Mouse (Mus musculus) adrenal gland, postnatal 25 days (tissue): Measurements from ENCODE around the gene Vmn1r44. TPM values are rescaled to one million over a fixed set of nuclear protein-coding genes. Genes with fewer than 3 reads are reported as not detected.
"Not testable (repeated sequence)": the region's sequence is repeated elsewhere in the genome, so short reads cannot be mapped to it uniquely, and the experiment has no call there.

Source experiments
- DNase-seq: peaks from one replicate; pipeline ENCODE4 v3.0.0; 2021; ENCODE audit warnings: mixed read lengths
- long read RNA-seq: library from polyadenylated mRNA; stranded (forward); transcript quantifications from one replicate; pipeline ENCODE4 v2.0.0, GENCODE M21; 2021
- total RNA-seq: library from RNA; stranded (reverse); gene quantifications from 2 replicates; pipeline ENCODE4 v1.2.3, GENCODE M21; 2021

Vmn1r44 gene
- not detected in 2 replicates for total RNA-seq
- long read RNA-seq = 0 reads

DNA sequence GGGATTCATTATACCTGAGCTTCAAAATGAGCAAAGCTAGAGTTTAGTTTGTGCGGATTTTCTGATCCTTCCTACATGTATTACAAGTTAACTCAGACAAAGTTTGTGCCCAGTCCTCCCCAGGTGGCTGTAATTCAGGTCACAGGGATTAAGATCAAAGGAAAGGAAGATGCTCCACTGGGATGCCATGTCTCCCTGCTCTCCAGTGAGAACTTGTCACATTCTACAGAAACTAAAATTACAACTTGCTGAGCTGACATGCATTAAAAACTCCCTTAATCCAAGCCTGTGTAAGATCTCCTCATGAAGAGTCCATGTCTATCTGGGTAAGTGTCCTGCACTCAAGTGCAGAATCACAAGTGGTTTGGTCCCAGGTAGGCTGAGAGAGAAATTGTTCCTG, at the start of gene Vmn1r44:
Vmn1r44 (plus strand) TSS at position 301 of the 400 bp plus-strand sequence.
- DNase-seq = no peak

DNA sequence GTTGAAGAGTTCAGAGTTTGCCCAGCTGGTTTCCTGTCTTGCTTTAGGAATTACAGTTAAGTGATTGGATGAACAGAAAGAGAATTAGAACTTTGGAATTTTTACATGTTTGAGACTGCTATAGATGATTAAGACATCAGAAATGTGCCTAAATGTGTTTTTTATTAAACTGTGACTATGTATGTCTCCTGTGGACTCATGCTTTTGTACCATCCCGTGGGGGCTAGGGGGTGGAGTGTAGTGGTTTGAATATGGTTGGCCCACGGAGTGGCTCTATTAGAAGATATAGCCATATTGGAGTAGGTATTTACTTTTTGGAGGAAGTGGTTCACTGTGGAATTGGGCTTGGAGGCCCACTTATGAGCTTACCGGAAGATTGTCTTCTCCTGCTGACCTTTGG, 25.9 kb upstream of the Vmn1r44 start:
- no peak for DNase-seq

DNA sequence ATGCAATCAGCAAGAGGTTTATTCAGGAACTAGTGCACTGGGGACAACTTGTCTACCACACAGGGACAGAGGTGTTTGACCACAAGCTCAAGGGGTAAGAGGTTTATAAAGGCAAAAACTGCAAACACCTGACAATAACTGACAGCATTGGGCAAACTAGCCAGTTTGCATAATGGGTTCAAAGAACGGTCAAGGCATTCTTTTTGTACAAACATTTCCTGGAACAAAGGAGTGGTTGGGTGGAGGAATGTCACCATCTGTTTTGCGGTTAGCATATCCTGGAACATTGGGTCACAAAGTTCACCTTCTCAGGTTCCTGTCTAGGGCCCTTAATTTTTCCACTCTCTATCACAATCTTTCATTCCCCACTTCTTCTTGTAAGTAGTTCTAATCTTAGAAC, 23.6 kb upstream of the Vmn1r44 start:
- DNase-seq = no peak

DNA sequence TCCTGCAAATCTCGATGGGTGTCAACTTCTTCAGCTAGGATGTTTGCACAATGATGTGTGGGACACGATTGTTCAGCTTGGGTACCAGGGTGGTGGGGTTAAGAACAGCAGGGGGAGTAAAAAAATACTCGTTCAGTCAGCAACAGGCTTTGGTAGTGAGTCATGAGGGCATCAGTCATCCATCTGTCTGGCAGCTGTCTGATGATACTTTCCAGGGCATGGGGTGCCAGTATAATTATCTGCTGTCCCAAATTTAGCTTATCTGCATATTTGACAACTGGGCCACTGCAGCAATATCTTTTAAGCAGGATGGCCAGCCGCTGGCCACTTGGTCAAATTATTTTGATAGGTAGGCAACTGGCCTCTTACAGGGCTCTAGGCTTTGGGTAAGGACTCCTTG, 19.7 kb upstream of the Vmn1r44 start:
- no peak for DNase-seq

DNA sequence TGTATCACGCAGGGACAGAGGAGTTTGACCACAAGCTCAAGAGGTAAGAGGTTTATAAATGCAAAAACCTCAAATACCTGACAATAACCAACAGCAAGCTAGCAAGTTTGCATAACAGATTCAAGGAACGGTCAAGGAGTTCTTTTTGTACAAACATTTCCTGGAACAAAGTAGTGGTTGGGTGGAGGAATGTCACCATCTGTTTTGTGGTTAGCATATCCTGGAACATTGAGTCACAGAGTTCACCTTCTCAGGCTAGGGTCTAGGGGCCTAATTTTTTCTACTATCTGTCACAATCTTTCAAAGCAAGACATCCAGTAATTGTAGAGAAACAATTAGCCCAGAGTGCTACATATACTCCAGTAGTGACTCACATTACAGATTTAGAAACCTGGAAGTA, 16.2 kb upstream of the Vmn1r44 start:
- DNase-seq = no peak

DNA sequence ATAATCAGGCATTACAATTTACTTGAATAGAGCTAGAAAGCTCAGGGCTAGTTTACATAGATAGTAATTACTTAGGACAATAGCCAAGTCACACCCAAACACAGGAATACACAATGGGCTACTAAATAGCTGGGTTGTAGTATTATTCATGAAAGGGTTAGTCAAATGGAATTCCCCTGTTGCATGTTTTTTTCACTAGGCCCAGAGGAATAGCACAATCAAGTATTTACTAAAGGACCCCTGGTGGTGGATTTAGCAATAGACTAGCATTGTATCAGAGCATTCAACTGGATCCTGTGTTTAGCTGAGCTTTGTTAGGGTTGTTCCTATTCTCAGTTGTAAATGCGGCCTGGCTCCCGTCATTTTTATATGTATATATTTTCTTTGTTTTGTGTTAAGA, 15.5 kb upstream of the Vmn1r44 start:
- no peak for DNase-seq

DNA sequence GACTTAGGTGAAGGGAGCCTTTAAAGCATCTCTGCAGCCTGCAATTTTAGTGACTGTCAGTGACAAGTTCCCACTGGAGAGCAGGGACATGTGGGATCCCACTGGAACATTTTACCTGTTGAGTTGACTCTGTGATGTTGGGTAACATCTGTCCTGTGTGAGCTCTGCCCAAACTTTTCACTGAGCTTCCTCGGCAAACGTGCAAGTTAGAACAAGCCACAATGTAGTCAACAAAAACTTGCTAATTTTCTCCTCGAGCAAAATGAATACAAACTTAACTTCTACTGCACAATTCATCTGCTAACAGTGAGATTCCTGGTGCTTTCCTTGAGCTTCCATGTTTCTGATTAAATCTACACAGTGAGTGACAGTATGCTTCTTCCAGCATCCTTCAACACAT, 7.1 kb upstream of the Vmn1r44 start, which contains the start of the genes Vmn1r42 and Vmn1r43:
Vmn1r42 (minus strand) TSS at position 101 of the 400 bp plus-strand sequence.
Vmn1r43 (minus strand) TSS at position 101 of the 400 bp plus-strand sequence.
- DNase-seq = not testable (repeated sequence)

DNA sequence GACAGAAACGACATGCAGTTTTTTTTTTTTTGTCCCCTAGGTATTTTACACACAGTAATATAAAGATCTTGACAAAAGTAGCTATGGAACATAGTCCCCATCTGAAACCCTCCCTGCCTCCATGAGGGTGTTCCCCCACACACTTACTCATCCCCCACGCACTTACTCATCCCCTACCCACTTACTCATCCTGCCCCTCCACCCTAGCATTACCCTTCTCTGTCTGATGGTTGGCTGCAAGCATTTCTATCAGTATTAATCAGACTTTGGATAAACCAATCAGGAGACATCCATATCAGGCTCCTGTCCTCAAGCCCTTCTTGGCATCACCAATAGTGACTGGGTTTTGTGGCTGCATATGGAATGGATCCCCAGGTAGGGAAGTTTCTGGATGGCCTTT, 6.5 kb upstream of the Vmn1r44 start:
- no peak for DNase-seq

DNA sequence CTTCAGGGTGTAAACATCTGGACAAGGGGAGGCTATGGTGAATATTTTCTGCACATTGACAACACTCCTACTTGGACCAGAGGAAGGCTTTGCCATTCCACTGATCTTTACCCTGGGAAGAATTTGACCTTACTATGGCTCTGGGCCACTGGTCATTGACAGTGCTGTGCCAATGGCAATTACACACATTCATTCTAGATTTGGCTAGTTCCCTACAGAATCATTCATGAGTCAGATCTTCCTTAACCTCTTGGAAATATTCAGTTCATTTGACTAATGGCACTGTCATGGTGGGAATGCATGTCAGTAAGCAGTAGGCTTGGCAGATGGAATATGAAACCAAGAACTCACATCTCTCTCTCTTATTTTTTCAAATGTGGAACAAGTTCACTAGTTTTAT, 2.6 kb upstream of the Vmn1r44 start:
- DNase-seq = no peak

DNA sequence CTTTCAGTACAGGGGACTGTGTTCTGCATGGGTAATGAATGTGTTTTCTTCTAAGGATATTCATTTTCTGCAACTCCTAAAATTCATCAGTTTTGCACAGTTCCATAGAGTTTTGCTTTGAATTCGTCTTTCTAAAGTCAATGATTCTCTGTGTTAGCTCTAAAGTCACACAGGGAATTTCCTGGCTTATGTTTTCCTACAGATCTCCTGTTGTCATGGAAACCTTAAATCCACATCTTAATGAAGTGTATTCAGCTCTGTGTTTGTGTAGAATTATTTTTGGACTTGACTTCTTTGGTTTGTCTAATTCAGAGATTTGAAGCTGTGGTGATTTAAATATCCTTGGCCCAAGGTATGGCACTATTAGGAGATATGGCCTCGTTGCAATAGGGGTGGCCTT, 352 bp downstream of the Vmn1r44 start:
- DNase-seq = no peak

DNA sequence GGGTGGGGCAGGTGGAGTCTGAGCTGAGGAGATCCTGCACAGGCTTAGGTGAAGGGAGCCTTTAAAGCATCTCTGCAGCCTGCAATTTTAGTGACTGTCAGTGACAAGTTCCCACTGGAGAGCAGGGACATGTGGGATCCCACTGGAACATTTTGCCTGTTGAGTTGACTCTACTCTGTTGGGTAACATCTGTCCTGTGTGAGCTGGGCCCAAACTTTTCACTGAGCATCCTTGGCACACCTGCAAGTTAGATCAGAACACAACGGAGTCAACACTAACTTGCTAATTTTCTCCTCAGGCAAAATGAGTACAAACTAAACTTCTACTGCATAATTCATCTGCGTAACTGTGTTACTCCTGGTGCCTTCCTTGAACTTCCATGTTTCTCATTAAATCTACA, 57.0 kb downstream of the Vmn1r44 start, which contains the start of gene Vmn1r45:
Vmn1r45 (minus strand) TSS at position 101 of the 400 bp plus-strand sequence.
- DNase-seq = not testable (repeated sequence)

DNA sequence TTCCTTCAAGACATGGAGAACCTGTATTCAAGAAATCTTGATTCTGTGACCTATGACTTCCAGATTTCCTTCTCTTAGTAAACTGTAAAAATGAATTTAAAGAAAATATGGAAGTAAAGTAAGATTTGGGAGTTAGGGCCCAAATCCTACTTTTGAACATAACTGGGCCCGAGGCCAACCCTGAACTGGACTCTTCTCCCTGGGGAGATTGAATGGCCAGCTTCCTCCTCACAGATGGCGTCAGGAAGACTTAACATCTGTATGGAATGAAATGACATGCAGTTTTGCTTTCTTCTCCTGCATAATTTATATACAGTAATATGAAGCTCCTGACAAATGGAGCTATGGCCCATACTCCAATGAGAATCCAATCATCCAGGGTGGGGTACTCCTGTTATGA, 57.5 kb downstream of the Vmn1r44 start:
- no peak for DNase-seq

Other genes with a start within 250 kb of the Vmn1r44 start
- 10.3 and 12.8 TPM in 2 replicates for gene Txnrd3, start 239.7 kb upstream of the Vmn1r44 start, total RNA-seq
- gene Vmn1r40, start 176.1 kb upstream of the Vmn1r44 start, total RNA-seq = not detected in 2 replicates
- not detected in 2 replicates for gene Vmn1r41, start 142.9 kb upstream of the Vmn1r44 start, total RNA-seq
- not detected in 2 replicates for gene Vmn1r42, start 7.2 kb upstream of the Vmn1r44 start, total RNA-seq
- gene Vmn1r43, start 7.2 kb upstream of the Vmn1r44 start, total RNA-seq = not detected in 2 replicates
- not detected in 2 replicates for gene Vmn1r45, start 56.9 kb downstream of the Vmn1r44 start, total RNA-seq
- gene Vmn1r46, start 85.7 kb downstream of the Vmn1r44 start, total RNA-seq = not detected in 2 replicates
- gene Vmn1r47, start 132.5 kb downstream of the Vmn1r44 start, total RNA-seq = not detected in 2 replicates
- not detected in 2 replicates for gene Vmn1r48, start 153.2 kb downstream of the Vmn1r44 start, total RNA-seq
- gene Vmn1r49, start 194.8 kb downstream of the Vmn1r44 start, total RNA-seq = not detected in 2 replicates
- gene Vmn1r50, start 217.8 kb downstream of the Vmn1r44 start, total RNA-seq = not detected in 2 replicates
- gene Vmn1r51, start 238.9 kb downstream of the Vmn1r44 start, total RNA-seq = not detected in 2 replicates